Mouse (Mus musculus) CH12.LX (cell line): Measurements from ENCODE around the gene Spz1. TPM values are rescaled to one million over a fixed set of nuclear protein-coding genes. Genes with fewer than 3 reads are reported as not detected.

Source experiments
- DNase-seq: peaks from one replicate; pipeline ENCODE4 v3.0.0-alpha.2; 2013; ENCODE audit errors: extremely low read depth
- H3K27ac ChIP-seq: 2 replicates; pipeline ENCODE4 v1.5.1; 2012; ENCODE audit warnings: low read depth, mild to moderate bottlenecking, control low read depth, moderate library complexity; ENCODE audit not compliant: insufficient read depth
- H3K27me3 ChIP-seq: replicated peaks from 2 replicates; pipeline ENCODE3; 2012; ENCODE audit warnings: inconsistent platforms
- H3K36me3 ChIP-seq, 2 experiments: replicated peaks in 1 of 2; 2 replicates each; pipeline versions ENCODE3 to v1.6.1; 2012; ENCODE audit warnings: inconsistent platforms in 1 of 2, low read length in 1 of 2, mild to moderate bottlenecking in 1 of 2, mixed read lengths in 1 of 2, moderate library complexity in 1 of 2; ENCODE audit not compliant: control insufficient read depth in 1 of 2, insufficient read depth in 1 of 2
- H3K4me1 ChIP-seq, 2 experiments: 2 replicates each; pipeline ENCODE4 v1.6.1; 2012; ENCODE audit warnings: inconsistent platforms in 1 of 2, moderate library complexity in 1 of 2; ENCODE audit not compliant: insufficient read depth in 2 of 2, control insufficient read depth in 1 of 2
- H3K4me2 ChIP-seq: 2 replicates; pipeline ENCODE4 v1.6.1; 2012; ENCODE audit warnings: low read depth, mild to moderate bottlenecking, control low read depth; ENCODE audit not compliant: poor library complexity, insufficient read depth, severe bottlenecking
- H3K4me3 ChIP-seq, 3 experiments: fragments of 150-350 bp in 1 of 3; sonication (generic) in 1 of 3; replicated peaks in 1 of 3; 2 replicates each; pipeline versions ENCODE3 to v1.5.1; 2011 to 2012; ENCODE audit warnings: low read depth in 2 of 3, low read length in 2 of 3, mild to moderate bottlenecking in 2 of 3, moderate library complexity in 2 of 3, control low read depth in 1 of 3, improper control_type of control experiment in 1 of 3, inconsistent platforms in 1 of 3, mixed read lengths in 1 of 3; ENCODE audit not compliant: poor library complexity in 1 of 3
- H3K79me2 ChIP-seq: replicated peaks from 2 replicates; pipeline ENCODE4 v1.6.1; 2012; ENCODE audit warnings: mild to moderate bottlenecking, moderate library complexity; ENCODE audit not compliant: control insufficient read depth, poor library complexity, insufficient read depth, severe bottlenecking; ENCODE audit errors: extremely low read depth
- H3K9ac ChIP-seq: 2 replicates; pipeline ENCODE4 v1.6.1; 2012; ENCODE audit warnings: low read depth, mild to moderate bottlenecking, control low read depth, moderate library complexity; ENCODE audit not compliant: insufficient read depth
- H3K9me3 ChIP-seq: replicated peaks from 2 replicates; pipeline ENCODE3; 2012; ENCODE audit warnings: low read length, inconsistent platforms, mixed read lengths
- CHD1 ChIP-seq: IDR thresholded peaks from 2 replicates; pipeline ENCODE4 v1.6.1; 2012; ENCODE audit warnings: low read depth, low read length, improper control_type of control experiment, inconsistent platforms
- CHD2 ChIP-seq: IDR thresholded peaks from 2 replicates; pipeline ENCODE4 v1.6.1; 2011; ENCODE audit warnings: low read length, improper control_type of control experiment
- CTCF ChIP-seq, 2 experiments: IDR thresholded peaks in 1 of 2; conservative IDR thresholded peaks in 1 of 2; 2 replicates each; pipeline ENCODE4 v1.5.1; 2011 to 2012; ENCODE audit warnings: low read depth in 2 of 2, low read length in 2 of 2, improper control_type of control experiment in 1 of 2, inconsistent platforms in 1 of 2, mild to moderate bottlenecking in 1 of 2, moderate library complexity in 1 of 2
- ELF1 ChIP-seq: IDR thresholded peaks from 2 replicates; pipeline ENCODE4 v1.6.1; 2014; ENCODE audit warnings: low read depth, mild to moderate bottlenecking, inconsistent platforms, low read length, improper control_type of control experiment
- GABPA ChIP-seq: IDR thresholded peaks from 2 replicates; pipeline ENCODE4 v1.6.1; 2012; ENCODE audit warnings: low read depth, low read length, improper control_type of control experiment, inconsistent platforms; ENCODE audit not compliant: insufficient replicate concordance
- IRF4 ChIP-seq: IDR thresholded peaks from 2 replicates; pipeline ENCODE4 v1.6.1; 2014; ENCODE audit warnings: low read depth, mild to moderate bottlenecking, inconsistent platforms, low read length, improper control_type of control experiment
- KAT2A ChIP-seq: IDR thresholded peaks from 2 replicates; pipeline ENCODE4 v1.6.1; 2012; ENCODE audit warnings: low read length, improper control_type of control experiment, inconsistent platforms; ENCODE audit not compliant: insufficient replicate concordance
- MEF2A ChIP-seq: IDR thresholded peaks from 2 replicates; pipeline ENCODE4 v1.6.1; 2014; ENCODE audit warnings: low read depth, mild to moderate bottlenecking, inconsistent platforms, low read length, improper control_type of control experiment, borderline replicate concordance
- NELFE ChIP-seq: IDR thresholded peaks from 2 replicates; pipeline ENCODE4 v1.6.1; 2011; ENCODE audit warnings: low read depth, low read length, improper control_type of control experiment
- PAX5 ChIP-seq: IDR thresholded peaks from 2 replicates; pipeline ENCODE4 v1.6.1; 2012; ENCODE audit warnings: low read length, inconsistent platforms, mixed read lengths
- SMC3 ChIP-seq: IDR thresholded peaks from 2 replicates; pipeline ENCODE4 v1.6.1; 2011; ENCODE audit warnings: low read depth, low read length, improper control_type of control experiment
- TBP ChIP-seq: conservative IDR thresholded peaks from 2 replicates; pipeline ENCODE4 v1.6.1; 2011; ENCODE audit warnings: low read depth, low read length, improper control_type of control experiment
- TCF12 ChIP-seq: IDR thresholded peaks from 2 replicates; pipeline ENCODE4 v1.6.1; 2014; ENCODE audit warnings: low read depth, mild to moderate bottlenecking, inconsistent platforms, low read length, improper control_type of control experiment
- ZC3H11A ChIP-seq: IDR thresholded peaks from 2 replicates; pipeline ENCODE4 v1.6.1; 2012; ENCODE audit warnings: low read depth, mild to moderate bottlenecking, inconsistent platforms, low read length, improper control_type of control experiment
- ZKSCAN1 ChIP-seq: IDR thresholded peaks from 2 replicates; pipeline ENCODE4 v1.6.1; 2012; ENCODE audit warnings: low read depth, inconsistent platforms, low read length, improper control_type of control experiment, borderline replicate concordance
- dilution Hi-C: fragments of 300-500 bp; cut with MboI; formaldehyde crosslinking; loops from 2 replicates; pipeline ENCODE4 v1.14.3; 2020; ENCODE audit warnings: low sequenced_read_pairs; ENCODE audit not compliant: extremely low pct_unique_long_range_greater_than_20kb, extremely low pct_ligation_motif_present
- in situ Hi-C: fragments of 300-500 bp; cut with MboI; formaldehyde crosslinking; loops from 3 replicates; pipeline ENCODE4 v1.14.3; 2019; ENCODE audit warnings: low sequenced_read_pairs, low pct_ligation_motif_present, low pct_unique_long_range_greater_than_20kb, mixed read lengths
- polyA plus RNA-seq: library from polyadenylated mRNA; unstranded; fragments of >175 nt; gene quantifications from 2 replicates; pipeline ENCODE4 v1.2.1, GENCODE M21; 2012; ENCODE audit warnings: low read depth; ENCODE audit not compliant: insufficient read length
- total RNA-seq, 2 experiments: library from RNA; depleted of rRNA; stranded (reverse); fragments of 300-350 nt in 1 of 2; fragments of >200 nt in 1 of 2; gene quantifications; 2 replicates each; pipeline ENCODE4 v1.2.3; 2012 to 2014

Gene Spz1
- total and polyA plus RNA-seq, 3 experiments = not detected

- H3K27ac ChIP-seq = no peak overlapping the region
- dilution Hi-C loops = no loop called here
- H3K36me3 ChIP-seq = no peaks in the 10 kb centered on the region
Observed at GRCm38 (mm10) chr13:92576688-92577087, 716 bp upstream of the Spz1 start.

GRCm38 (mm10) chr13:92559429-92559828 lies 16.5 kb downstream of the Spz1 start:
- no peak for DNase-seq
- in situ Hi-C loops = no loop called here
- Histone ChIP-seq H3K27me3 (peaks cover 2% of the 10 kb centered on the region), H3K9me3 (no peaks in the 10 kb centered on the region), H3K79me2 (no peaks in the 10 kb centered on the region)
- TF ChIP-seq TCF12 = no peak
- no peak for TF ChIP-seq GABPA
- no peak for TF ChIP-seq KAT2A
- no peak for TF ChIP-seq SMC3
- TF ChIP-seq ZC3H11A = no peak
- no peak for TF ChIP-seq NELFE
- no peak for TF ChIP-seq CHD2
- no peak for TF ChIP-seq CHD1
- TF ChIP-seq PAX5 = no peak
- TF ChIP-seq, all 38 proteins: peak for 0
- no peak overlapping the region for H3K4me3 ChIP-seq
- dilution Hi-C loops = no loop called here
- no peaks in the 10 kb centered on the region for H3K4me1 ChIP-seq
- H3K9ac ChIP-seq = no peak overlapping the region
- H3K27ac ChIP-seq = no peak overlapping the region
- no peak overlapping the region for H3K4me2 ChIP-seq
- H3K36me3 ChIP-seq = no peaks in the 10 kb centered on the region

More at GRCm38 (mm10) chr13:92576688-92577087, 716 bp upstream of the Spz1 start:
- peak; percentile 46 for DNase-seq
- Histone ChIP-seq H3K9me3 (no peaks in the 10 kb centered on the region), H3K9ac (no peak overlapping the region), H3K4me1 (peaks cover 7 to 17% of the 10 kb centered on the region in 2 experiments; a peak in 3 of 4 replicates), H3K4me3 (no peak overlapping the region), H3K79me2 (no peaks in the 10 kb centered on the region), H3K4me2 (peak overlapping the region; percentile 16; the same call in 1 of the 2 replicates)
- in situ Hi-C loops = loop anchor here (5.0 kb wide), 1 partner anchor 166 kb away; no protein-coding TSS in a partner anchor
- 0 out of 2 replicates have a peak, but pooled peaks have one; percentile 34 for TF ChIP-seq ELF1
- no peak for TF ChIP-seq CTCF (conservative IDR thresholded peaks at IDR 0.05 in 1 of 2, IDR thresholded peaks at IDR 0.05 in 1 of 2; ENCODE audit: low read depth in 2 of 2, low read length in 2 of 2)
- TF ChIP-seq SMC3 = no peak
- TF ChIP-seq MEF2A = no peak
- TF ChIP-seq IRF4 = peak; percentile 58
- no peak for TF ChIP-seq TBP
- no peak for TF ChIP-seq TCF12
- TF ChIP-seq KAT2A = no peak
- no peak for TF ChIP-seq ZKSCAN1
- TF ChIP-seq, all 38 proteins: peak for 2
- no peaks in the 10 kb centered on the region for H3K27me3 ChIP-seq
